Mouse (Mus musculus): ENCODE results near the gene Recql5.

- TF ChIP-seq POLR2A (IDR thresholded peaks at IDR 0.05; ENCODE audit: borderline replicate concordance, extremely low read depth, low read depth, low read length) (no peak), CTCF (IDR thresholded peaks at IDR 0.05; ENCODE audit: insufficient read depth, low read length) (no peak)
Observed at GRCm38 (mm10) chr11:115857936-115858335, 75.3 kb downstream of the Recql5 start.
